8 mouse cellular contexts compared by ENCODE assay signal in genomic region chr6:120463086-120463871, GRCm38 (mm10). TPM values are rescaled to one million over a fixed set of nuclear protein-coding genes. Genes with fewer than 3 reads are reported as not detected.
A peak's percentile ranks its signal among the peaks of the same experiment; 100 is the strongest.
DNase-seq lines count a peak whose midpoint lies in the region; ATAC-seq and TF ChIP-seq lines count a peak whose summit lies in the region.

Gene Il17ra (plus strand): TSS chr6:120463247.

- peak within 1 kb of the TSS; percentile 95 for H3K4me3 ChIP-seq in bone marrow, adult 2 months (replicated peaks; ENCODE audit: control insufficient read depth, low read depth, low read length)
- peak within 1 kb of the TSS; percentile 52 for H3K4me3 ChIP-seq in forebrain, embryonic 14.5 days (ENCODE audit: low read depth, low read length)
- H3K4me3 ChIP-seq in hindbrain, embryonic 10.5 days, result peak within 1 kb of the TSS; percentile 62
- peak within 1 kb of the TSS; percentile 66 for H3K4me3 ChIP-seq in limb, embryonic 10.5 days
- H3K4me3 ChIP-seq in midbrain, embryonic 10.5 days, result peak within 1 kb of the TSS; percentile 64

- TF ChIP-seq POLR2A in bone marrow, adult 2 months (IDR thresholded peaks at IDR 0.05; ENCODE audit: borderline replicate concordance, control insufficient read depth, low read depth, low read length), result peak; percentile 94; the same call in 1 of the 2 replicates

- H3K4me1 ChIP-seq in bone marrow, adult 2 months (ENCODE audit: control insufficient read depth, insufficient read depth, low read length), result peaks cover 6% of the 10 kb centered on the region; the same call in 1 of the 2 replicates
- peaks cover 8% of the 10 kb centered on the region for H3K4me1 ChIP-seq in forebrain, embryonic 14.5 days (ENCODE audit: control insufficient read depth, insufficient read depth, low read length)
- H3K4me1 ChIP-seq in hindbrain, embryonic 10.5 days (replicated peaks), result peaks cover 16% of the 10 kb centered on the region
- peaks cover 13% of the 10 kb centered on the region for H3K4me1 ChIP-seq in limb, embryonic 10.5 days
- peaks cover 18% of the 10 kb centered on the region for H3K4me1 ChIP-seq in midbrain, embryonic 10.5 days

- peaks cover 28% of the 10 kb centered on the region for H3K27me3 ChIP-seq in forebrain, embryonic 14.5 days (replicated peaks; ENCODE audit: control insufficient read depth, insufficient read depth, low read length)
- peaks cover 57% of the 10 kb centered on the region for H3K27me3 ChIP-seq in hindbrain, embryonic 10.5 days (ENCODE audit: insufficient read depth, poor library complexity, severe bottlenecking)
- peaks cover 59% of the 10 kb centered on the region for H3K27me3 ChIP-seq in limb, embryonic 10.5 days (ENCODE audit: low read depth, poor library complexity, severe bottlenecking)
- peaks cover 52% of the 10 kb centered on the region for H3K27me3 ChIP-seq in midbrain, embryonic 10.5 days (ENCODE audit: low read depth, poor library complexity, severe bottlenecking)

- peak within 1 kb of the TSS; percentile 98 for H3K27ac ChIP-seq in bone marrow, adult 2 months (ENCODE audit: control insufficient read depth, insufficient read depth, low read depth, low read length, poor library complexity)
- no peak within 1 kb of the TSS for H3K27ac ChIP-seq in forebrain, embryonic 14.5 days (ENCODE audit: low read depth, low read length)
- H3K27ac ChIP-seq in hindbrain, embryonic 10.5 days, result peak within 1 kb of the TSS; percentile 77
- H3K27ac ChIP-seq in limb, embryonic 10.5 days, result peak within 1 kb of the TSS; percentile 67
- H3K27ac ChIP-seq in midbrain, embryonic 10.5 days (replicated peaks), result peak within 1 kb of the TSS; percentile 66

- 0 out of 2 replicates have a peak, but pooled peaks have one; percentile 31 for ATAC-seq in cerebellum, adult (ENCODE audit: insufficient number of reproducible peaks, low FRiP score, low TSS enrichment)
- ATAC-seq in forebrain, embryonic 14.5 days, result peak; percentile 90

- peak within 1 kb of the TSS; percentile 65 for H3K4me2 ChIP-seq in forebrain, embryonic 14.5 days (ENCODE audit: low read length)

- H3K9ac ChIP-seq in forebrain, embryonic 14.5 days (ENCODE audit: low read length), result peak within 1 kb of the TSS; percentile 63

- H3K9me3 ChIP-seq in forebrain, embryonic 14.5 days (replicated peaks; ENCODE audit: control insufficient read depth, low read length), result no peaks in the 10 kb centered on the region
- H3K9me3 ChIP-seq in hindbrain, embryonic 10.5 days, result no peaks in the 10 kb centered on the region
- no peaks in the 10 kb centered on the region for H3K9me3 ChIP-seq in limb, embryonic 10.5 days (replicated peaks)
- H3K9me3 ChIP-seq in midbrain, embryonic 10.5 days (replicated peaks), result no peaks in the 10 kb centered on the region

- no peaks in the 10 kb centered on the region for H3K36me3 ChIP-seq in forebrain, embryonic 14.5 days (ENCODE audit: control insufficient read depth, insufficient read depth, low read length)
- no peaks in the 10 kb centered on the region for H3K36me3 ChIP-seq in hindbrain, embryonic 10.5 days
- no peaks in the 10 kb centered on the region for H3K36me3 ChIP-seq in limb, embryonic 10.5 days
- H3K36me3 ChIP-seq in midbrain, embryonic 10.5 days, result no peaks in the 10 kb centered on the region

- no peak for TF ChIP-seq CTCF in bone marrow, adult 2 months (IDR thresholded peaks at IDR 0.05; ENCODE audit: control insufficient read depth, insufficient read depth, low read length)

- DNase-seq in cerebellum, adult 11-12 months, result no peak
- DNase-seq in forebrain, embryonic 14.5 days (ENCODE audit: low spot score), result peak; percentile 58
- peak; percentile 73 for DNase-seq in hindbrain, embryonic 10.5 days (ENCODE audit: low spot score)
- DNase-seq in limb, embryonic 10.5 days (ENCODE audit: low spot score), result peak; percentile 85
- DNase-seq in midbrain, embryonic 10.5 days (ENCODE audit: low spot score), result peak; percentile 74
- peak; percentile 84 for DNase-seq in spleen, adult 12 weeks (ENCODE audit: low spot score)

- under 1% methylated on average over 90 of the region's 90 CpGs for WGBS in bone marrow, adult 2 months
- under 1% methylated on average over 85 of the region's 90 CpGs for WGBS in forebrain, embryonic 14.5 days
- WGBS in hindbrain, embryonic 10.5 days, result under 1% methylated on average over 90 of the region's 90 CpGs
- WGBS in limb, embryonic 10.5 days, result 1% methylated on average over 90 of the region's 90 CpGs
- WGBS in midbrain, embryonic 10.5 days, result under 1% methylated on average over 89 of the region's 90 CpGs

RNA-seq across cellular contexts. Expression of gene Il17ra, which starts in this region (rescaled TPM):
- polyA plus RNA-seq in bone marrow, adult 2 months (2011; ENCODE audit: insufficient read depth, insufficient read length, low replicate concordance, missing spikeins), result 31.9 and 57.8 TPM in 2 replicates
- 1.1 and 3.5 TPM in 2 replicates for polyA plus RNA-seq in forebrain, embryonic 14.5 days (2014; fragmentation: Nextera tagmentation; extraction: Ambion mirVana)
- 5.4 and 6.2 TPM in 2 replicates for polyA plus RNA-seq in hindbrain, embryonic 10.5 days (2016; fragmentation: Nextera tagmentation; extraction: Ambion mirVana)
- polyA plus RNA-seq in limb, embryonic 10.5 days (2016; fragmentation: Nextera tagmentation; extraction: Ambion mirVana), result 2.8 and 3.0 TPM in 2 replicates
- polyA plus RNA-seq in midbrain, embryonic 10.5 days (2016; fragmentation: Nextera tagmentation; extraction: Ambion mirVana), result 4.8 and 5.1 TPM in 2 replicates
